Comparison of ENCODE assay signal across 26 mouse cellular contexts in genomic region chr2:126340201-126340600, GRCm38 (mm10).
DNase-seq lines count a peak whose midpoint lies in the region; ATAC-seq and TF ChIP-seq lines count a peak whose summit lies in the region.
"Had no signal": no experiment of that assay in that cellular context is flagged by ENCODE, and none has a peak within 500 bp of the region (broad histone marks: within the 10 kb centered on the region; RNA-seq: fewer than 3 reads in every experiment).

No protein-coding gene starts in this region.

- H3K9ac ChIP-seq in hindbrain, embryonic 14.5 days = no peak overlapping the region
- H3K9ac ChIP-seq in hindbrain, postnatal 0 days (replicated peaks; ENCODE audit: low read length) = no peak overlapping the region
- H3K9ac ChIP-seq: forebrain, embryonic 13.5 days; heart, embryonic 15.5 days; hindbrain, embryonic 15.5 days had no signal

- intact Hi-C loops in heart, postnatal 14 days (cut with DNase I) = no loop called here

- no peak overlapping the region for H3K4me3 ChIP-seq in hindbrain, embryonic 14.5 days (replicated peaks; ENCODE audit: low read length)
- H3K4me3 ChIP-seq in hindbrain, postnatal 0 days (ENCODE audit: low read length) = no peak overlapping the region
- no peak overlapping the region for H3K4me3 ChIP-seq in brown adipose tissue, adult 24 weeks (ENCODE audit: insufficient read depth, low read depth, low read length)
- H3K4me3 ChIP-seq in small intestine, adult 2 months (ENCODE audit: low read depth, low read length) = no peak overlapping the region
- H3K4me3 ChIP-seq: forebrain, embryonic 10.5 days; forebrain, embryonic 13.5 days; heart, embryonic 15.5 days; hindbrain, embryonic 15.5 days had no signal

- ATAC-seq in hindbrain, embryonic 14.5 days (ENCODE audit: low FRiP score) = no peak
- no peak for ATAC-seq in hindbrain, postnatal 0 days
- ATAC-seq: forebrain, embryonic 13.5 days; forebrain, embryonic 16.5 days; inflammation-experienced regulatory T-cells, adult 6 months; Patski had no signal

- 86% methylated on average over 7 of the region's 7 CpGs for WGBS in hindbrain, embryonic 14.5 days
- 89% methylated on average over 7 of the region's 7 CpGs for WGBS in hindbrain, postnatal 0 days
- 77% methylated on average over 7 of the region's 7 CpGs for WGBS in small intestine, adult 2 months

- DNase-seq in heart, adult 11 months = peak; percentile 84
- no peak for DNase-seq in heart, postnatal 14 days
- peak; percentile 9 for DNase-seq in hindbrain, embryonic 14.5 days (ENCODE audit: low spot score)
- DNase-seq in hindbrain, postnatal 0 days (ENCODE audit: low spot score) = no peak
- no peak for DNase-seq in adrenal gland, postnatal 36 days
- DNase-seq: B cell, adult 2 months; cerebellum, adult 11-12 months; cerebellum, adult 8-10 months; cerebellum, postnatal 10 days; cerebellum, postnatal 36 days; heart, postnatal 10 days; heart, postnatal 4 days; kidney, adult 11 months; kidney, adult 8-10 months had no signal

- no peak overlapping the region for H3K4me2 ChIP-seq in hindbrain, embryonic 14.5 days (replicated peaks)
- H3K4me2 ChIP-seq in hindbrain, postnatal 0 days (ENCODE audit: low read depth, low read length) = no peak overlapping the region
- H3K4me2 ChIP-seq: forebrain, embryonic 13.5 days; heart, embryonic 11.5 days; heart, embryonic 15.5 days; hindbrain, embryonic 15.5 days had no signal

- H3K4me1 ChIP-seq in hindbrain, embryonic 14.5 days (replicated peaks; ENCODE audit: control insufficient read depth, insufficient read depth, low read length) = no peaks in the 10 kb centered on the region
- H3K4me1 ChIP-seq in hindbrain, postnatal 0 days (ENCODE audit: insufficient read depth, low read length) = no peaks in the 10 kb centered on the region
- H3K4me1 ChIP-seq in brown adipose tissue, adult 24 weeks (ENCODE audit: control insufficient read depth, insufficient read depth, insufficient read length, low read length) = no peaks in the 10 kb centered on the region
- H3K4me1 ChIP-seq in small intestine, adult 2 months (ENCODE audit: control insufficient read depth, insufficient read depth, insufficient read length, low read length) = no peaks in the 10 kb centered on the region
- H3K4me1 ChIP-seq: forebrain, embryonic 10.5 days; forebrain, embryonic 13.5 days; hindbrain, embryonic 15.5 days had no signal

- H3K9me3 ChIP-seq in hindbrain, embryonic 14.5 days (ENCODE audit: control insufficient read depth, low read length) = no peaks in the 10 kb centered on the region
- no peaks in the 10 kb centered on the region for H3K9me3 ChIP-seq in hindbrain, postnatal 0 days (ENCODE audit: low read length)
- H3K9me3 ChIP-seq: forebrain, embryonic 10.5 days; forebrain, embryonic 13.5 days; G1E; heart, embryonic 15.5 days; hindbrain, embryonic 15.5 days had no signal

- H3K27ac ChIP-seq in hindbrain, embryonic 14.5 days = no peak overlapping the region
- no peak overlapping the region for H3K27ac ChIP-seq in hindbrain, postnatal 0 days
- H3K27ac ChIP-seq in brown adipose tissue, adult 24 weeks (replicated peaks; ENCODE audit: low read depth, low read length) = peak overlapping the region; percentile 16; the same call in 1 of the 2 replicates
- 0 out of 2 replicates have a peak overlapping the region, but pooled peaks have one; percentile 22 for H3K27ac ChIP-seq in small intestine, adult 2 months (ENCODE audit: insufficient read depth, low read depth, low read length)
- H3K27ac ChIP-seq: forebrain, embryonic 10.5 days; forebrain, embryonic 13.5 days; heart, embryonic 15.5 days; hindbrain, embryonic 15.5 days had no signal

- TF ChIP-seq POLR2A in small intestine, adult 2 months (IDR thresholded peaks at IDR 0.05; ENCODE audit: low read depth, low read length) = no peak

- no peaks in the 10 kb centered on the region for H3K36me3 ChIP-seq in hindbrain, embryonic 14.5 days (replicated peaks; ENCODE audit: control insufficient read depth, insufficient read depth)
- H3K36me3 ChIP-seq in hindbrain, postnatal 0 days (ENCODE audit: insufficient read depth, low read length) = no peaks in the 10 kb centered on the region
- H3K36me3 ChIP-seq in small intestine, adult 2 months (ENCODE audit: control insufficient read depth, insufficient read depth, low read length) = no peaks in the 10 kb centered on the region
- H3K36me3 ChIP-seq: forebrain, embryonic 10.5 days; G1E; heart, embryonic 15.5 days; hindbrain, embryonic 15.5 days had no signal

- no peak for TF ChIP-seq CTCF in hindbrain, postnatal 0 days (IDR thresholded peaks at IDR 0.05; ENCODE audit: low read depth)
- TF ChIP-seq CTCF in small intestine, adult 2 months (IDR thresholded peaks at IDR 0.05; ENCODE audit: extremely low read depth, insufficient read length, insufficient replicate concordance, low read depth, low read length) = no peak

- no peaks in the 10 kb centered on the region for H3K27me3 ChIP-seq in hindbrain, embryonic 14.5 days (ENCODE audit: control insufficient read depth, insufficient read depth, low read length)
- H3K27me3 ChIP-seq in hindbrain, postnatal 0 days (ENCODE audit: insufficient read depth, low read length) = no peaks in the 10 kb centered on the region
- no peaks in the 10 kb centered on the region for H3K27me3 ChIP-seq in small intestine, adult 2 months (ENCODE audit: control insufficient read depth, insufficient read depth, low read length)
- H3K27me3 ChIP-seq: CH12.LX; forebrain, embryonic 13.5 days; heart, embryonic 15.5 days; hindbrain, embryonic 15.5 days; Patski had no signal

Comparison
In these comparisons a context has a peak if more than half of its experiments do, and no peak if none do; other contexts are left out.
1. DNase-seq: peak in heart, adult 11 months (single experiment) and hindbrain, embryonic 14.5 days (single experiment); none in heart, postnatal 14 days (0 of 2), hindbrain, postnatal 0 days (single experiment) and adrenal gland, postnatal 36 days (0 of 2).
2. H3K27ac ChIP-seq: peak in brown adipose tissue, adult 24 weeks (single experiment) and small intestine, adult 2 months (single experiment); none in hindbrain, embryonic 14.5 days (single experiment) and hindbrain, postnatal 0 days (single experiment).